28 mouse cellular contexts compared by ENCODE assay signal in genomic region chr15:98845149-98845548, GRCm38 (mm10). TPM values are rescaled to one million over a fixed set of nuclear protein-coding genes. Genes with fewer than 3 reads are reported as not detected.
DNase-seq lines count a peak whose midpoint lies in the region; ATAC-seq and TF ChIP-seq lines count a peak whose summit lies in the region.
"Had no signal": no experiment of that assay in that cellular context is flagged by ENCODE, and none has a peak within 500 bp of the region (broad histone marks: within the 10 kb centered on the region; RNA-seq: fewer than 3 reads in every experiment).

No protein-coding gene starts in this region.

- peaks cover 14% of the 10 kb centered on the region for H3K79me2 ChIP-seq in myocyte (ENCODE audit: control insufficient read depth, insufficient read depth)

- no peaks in the 10 kb centered on the region for H3K9me3 ChIP-seq in intestine, postnatal 0 days (ENCODE audit: control insufficient read depth)
- H3K9me3 ChIP-seq in intestine, embryonic 16.5 days (ENCODE audit: control insufficient read depth, low read length) = no peaks in the 10 kb centered on the region
- no peaks in the 10 kb centered on the region for H3K9me3 ChIP-seq in liver, embryonic 12.5 days (replicated peaks)
- no peaks in the 10 kb centered on the region for H3K9me3 ChIP-seq in liver, postnatal 0 days (ENCODE audit: low read length)
- H3K9me3 ChIP-seq: embryonic facial prominence, embryonic 13.5 days; embryonic facial prominence, embryonic 15.5 days; forebrain, embryonic 10.5 days; forebrain, embryonic 12.5 days; G1E had no signal

- H3K27ac ChIP-seq in intestine, postnatal 0 days (ENCODE audit: low read depth, low read length) = 0 out of 2 replicates have a peak overlapping the region, but pooled peaks have one; percentile 7
- no peak overlapping the region for H3K27ac ChIP-seq in intestine, embryonic 16.5 days (ENCODE audit: low read length)
- H3K27ac ChIP-seq in liver, embryonic 12.5 days = peak overlapping the region; percentile 22; the same call in 1 of the 2 replicates
- H3K27ac ChIP-seq in liver, postnatal 0 days (ENCODE audit: low read depth) = no peak overlapping the region
- H3K27ac ChIP-seq: embryonic facial prominence, embryonic 13.5 days; embryonic facial prominence, embryonic 15.5 days; forebrain, embryonic 10.5 days; forebrain, embryonic 12.5 days had no signal

- H3K27me3 ChIP-seq in intestine, postnatal 0 days (replicated peaks; ENCODE audit: control insufficient read depth, insufficient read depth, low read length) = no peaks in the 10 kb centered on the region
- H3K27me3 ChIP-seq in intestine, embryonic 16.5 days (replicated peaks; ENCODE audit: control insufficient read depth, insufficient read depth, low read length) = no peaks in the 10 kb centered on the region
- no peaks in the 10 kb centered on the region for H3K27me3 ChIP-seq in liver, embryonic 12.5 days (replicated peaks)
- no peaks in the 10 kb centered on the region for H3K27me3 ChIP-seq in liver, postnatal 0 days (ENCODE audit: insufficient read depth, low read length)
- H3K27me3 ChIP-seq in myocyte (ENCODE audit: control insufficient read depth, insufficient read depth, insufficient read length) = no peaks in the 10 kb centered on the region
- H3K27me3 ChIP-seq: CH12.LX; embryonic facial prominence, embryonic 13.5 days; embryonic facial prominence, embryonic 15.5 days; forebrain, embryonic 12.5 days; Patski had no signal

- no peak overlapping the region for H3ac ChIP-seq in myocyte (ENCODE audit: control insufficient read depth, insufficient read length)

- H3K9ac ChIP-seq in intestine, postnatal 0 days (ENCODE audit: low read depth, low read length) = no peak overlapping the region
- H3K9ac ChIP-seq in intestine, embryonic 16.5 days (ENCODE audit: low read depth, low read length) = no peak overlapping the region
- no peak overlapping the region for H3K9ac ChIP-seq in liver, embryonic 12.5 days
- H3K9ac ChIP-seq in liver, postnatal 0 days (replicated peaks) = no peak overlapping the region
- H3K9ac ChIP-seq: embryonic facial prominence, embryonic 13.5 days; embryonic facial prominence, embryonic 15.5 days; forebrain, embryonic 12.5 days had no signal

- no peak for TF ChIP-seq EP300 in liver, postnatal 0 days (IDR thresholded peaks at IDR 0.05; ENCODE audit: low read depth)

- ATAC-seq in intestine, postnatal 0 days = no peak
- no peak for ATAC-seq in intestine, embryonic 16.5 days
- no peak for ATAC-seq in liver, embryonic 12.5 days
- no peak for ATAC-seq in liver, postnatal 0 days
- ATAC-seq in CD4-positive, CD25-positive, alpha-beta regulatory T cell, adult 4 months = no peak
- ATAC-seq: activated CD4-positive, CD25-positive, alpha-beta regulatory T cell, adult 4 months; forebrain, embryonic 14.5 days; forebrain, embryonic 16.5 days; Patski had no signal

- H3K4me2 ChIP-seq in intestine, postnatal 0 days (replicated peaks; ENCODE audit: low read depth) = no peak overlapping the region
- no peak overlapping the region for H3K4me2 ChIP-seq in intestine, embryonic 16.5 days (ENCODE audit: low read depth, low read length)
- H3K4me2 ChIP-seq in liver, embryonic 12.5 days = no peak overlapping the region
- no peak overlapping the region for H3K4me2 ChIP-seq in liver, postnatal 0 days (ENCODE audit: low read depth, low read length)
- H3K4me2 ChIP-seq in myocyte (ENCODE audit: low read depth) = no peak overlapping the region
- H3K4me2 ChIP-seq: embryonic facial prominence, embryonic 13.5 days; embryonic facial prominence, embryonic 15.5 days; forebrain, embryonic 12.5 days had no signal

- TF ChIP-seq CTCF in intestine, postnatal 0 days (IDR thresholded peaks at IDR 0.05; ENCODE audit: low read depth) = no peak
- TF ChIP-seq CTCF in liver, postnatal 0 days (IDR thresholded peaks at IDR 0.05; ENCODE audit: low read depth) = no peak

- peak; percentile 34 for TF ChIP-seq POLR2A in myocyte (IDR thresholded peaks at IDR 0.05; ENCODE audit: insufficient read length, low read depth)

- peaks cover 100% of the 10 kb centered on the region for H3K36me3 ChIP-seq in intestine, postnatal 0 days (ENCODE audit: control insufficient read depth, insufficient read depth)
- peaks cover 69% of the 10 kb centered on the region for H3K36me3 ChIP-seq in intestine, embryonic 16.5 days (ENCODE audit: control insufficient read depth, insufficient read depth, low read length)
- H3K36me3 ChIP-seq in liver, embryonic 12.5 days = peaks cover 100% of the 10 kb centered on the region
- H3K36me3 ChIP-seq in liver, postnatal 0 days (replicated peaks; ENCODE audit: insufficient read depth, low read length) = peaks cover 92% of the 10 kb centered on the region
- H3K36me3 ChIP-seq in myocyte (ENCODE audit: control insufficient read depth, insufficient read depth) = peaks cover 59% of the 10 kb centered on the region

- WGBS in intestine, postnatal 0 days = 83% methylated on average over 2 of the region's 2 CpGs
- 94% methylated on average over 2 of the region's 2 CpGs for WGBS in intestine, embryonic 16.5 days
- 90% methylated on average over 2 of the region's 2 CpGs for WGBS in liver, embryonic 12.5 days (ENCODE audit: insufficient replicate concordance)
- WGBS in liver, postnatal 0 days (ENCODE audit: insufficient replicate concordance) = 92% methylated on average over 2 of the region's 2 CpGs

- no peak for DNase-seq in liver, postnatal 0 days
- DNase-seq: adrenal gland, adult 8-10 months; adrenal gland, postnatal 14 days; adrenal gland, postnatal 36 days; B cell, adult 2 months; cerebellum, adult 11 months; cerebellum, adult 18-20 months; cerebellum, adult 8-10 months; cerebellum, adult 9-11 months; cerebellum, postnatal 14 days; cerebellum, postnatal 36 days; embryo, embryonic 11 days had no signal

- no peak overlapping the region for H3K4me3 ChIP-seq in intestine, postnatal 0 days (ENCODE audit: low read depth, low read length)
- H3K4me3 ChIP-seq in intestine, embryonic 16.5 days (ENCODE audit: low read length) = no peak overlapping the region
- no peak overlapping the region for H3K4me3 ChIP-seq in liver, embryonic 12.5 days
- H3K4me3 ChIP-seq in liver, postnatal 0 days (ENCODE audit: low read depth, low read length) = no peak overlapping the region
- H3K4me3 ChIP-seq in myocyte = no peak overlapping the region
- H3K4me3 ChIP-seq: embryonic facial prominence, embryonic 13.5 days; embryonic facial prominence, embryonic 15.5 days; erythroblast, embryonic 14.5 days; forebrain, embryonic 10.5 days; forebrain, embryonic 12.5 days had no signal

- no peaks in the 10 kb centered on the region for H3K4me1 ChIP-seq in intestine, postnatal 0 days (replicated peaks; ENCODE audit: control insufficient read depth, insufficient read depth, low read length)
- H3K4me1 ChIP-seq in intestine, embryonic 16.5 days (ENCODE audit: control insufficient read depth, insufficient read depth, low read length) = no peaks in the 10 kb centered on the region
- peaks cover 19% of the 10 kb centered on the region for H3K4me1 ChIP-seq in liver, embryonic 12.5 days
- H3K4me1 ChIP-seq in liver, postnatal 0 days (ENCODE audit: insufficient read depth) = no peaks in the 10 kb centered on the region
- H3K4me1 ChIP-seq: embryonic facial prominence, embryonic 13.5 days; forebrain, embryonic 10.5 days; forebrain, embryonic 12.5 days had no signal

RNA-seq across cellular contexts. Expression of gene Prkag1, which starts 13.8 kb away (rescaled TPM):
- polyA plus RNA-seq in intestine, postnatal 0 days (2015; fragmentation: Nextera tagmentation; extraction: Ambion mirVana) = 67.0 and 67.3 TPM in 2 replicates
- polyA plus RNA-seq in intestine, embryonic 16.5 days (2015; fragmentation: Nextera tagmentation; extraction: Ambion mirVana) = 92.2 and 94.6 TPM in 2 replicates
- polyA plus RNA-seq in liver, embryonic 12.5 days (2016; fragmentation: Nextera tagmentation; extraction: Ambion mirVana) = 114 TPM in 2 replicates
- polyA plus RNA-seq in liver, postnatal 0 days (2015; fragmentation: Nextera tagmentation; extraction: Ambion mirVana) = 42.0 and 47.4 TPM in 2 replicates
- polyA plus RNA-seq in myocyte (2012; fragmentation: generic; extraction: Trizol) = 99.7 TPM
- 100 to 1,000 TPM; 126 to 187 TPM for polyA plus RNA-seq in CD4-positive, CD25-positive, alpha-beta regulatory T cell, adult 4 months (2017; shearing (Covaris generic))

RNA-seq across cellular contexts. Expression of gene Kmt2d, which starts 25.9 kb away (rescaled TPM):
- 5.3 and 6.5 TPM in 2 replicates for polyA plus RNA-seq in intestine, postnatal 0 days (2015; fragmentation: Nextera tagmentation; extraction: Ambion mirVana)
- polyA plus RNA-seq in intestine, embryonic 16.5 days (2015; fragmentation: Nextera tagmentation; extraction: Ambion mirVana) = 7.7 and 7.9 TPM in 2 replicates
- polyA plus RNA-seq in liver, embryonic 12.5 days (2016; fragmentation: Nextera tagmentation; extraction: Ambion mirVana) = 7.0 TPM in 2 replicates
- 3.0 and 3.6 TPM in 2 replicates for polyA plus RNA-seq in liver, postnatal 0 days (2015; fragmentation: Nextera tagmentation; extraction: Ambion mirVana)
- polyA plus RNA-seq in myocyte (2012; fragmentation: generic; extraction: Trizol) = 27.1 TPM
- polyA plus RNA-seq in CD4-positive, CD25-positive, alpha-beta regulatory T cell, adult 4 months (2017; shearing (Covaris generic)) = 10 to 100 TPM; 30.9 to 38.6 TPM

RNA-seq across cellular contexts. Expression of gene Ddn, which starts 35.9 kb away (rescaled TPM):
- 0.07 TPM in 1 of 2 replicates, not detected in the other for polyA plus RNA-seq in intestine, postnatal 0 days (2015; fragmentation: Nextera tagmentation; extraction: Ambion mirVana)
- not detected in 2 replicates for polyA plus RNA-seq in intestine, embryonic 16.5 days (2015; fragmentation: Nextera tagmentation; extraction: Ambion mirVana)
- not detected in 2 replicates for polyA plus RNA-seq in liver, embryonic 12.5 days (2016; fragmentation: Nextera tagmentation; extraction: Ambion mirVana)
- not detected in 2 replicates for polyA plus RNA-seq in liver, postnatal 0 days (2015; fragmentation: Nextera tagmentation; extraction: Ambion mirVana)
- 0.11 TPM for polyA plus RNA-seq in myocyte (2012; fragmentation: generic; extraction: Trizol)
- not detected for polyA plus RNA-seq in CD4-positive, CD25-positive, alpha-beta regulatory T cell, adult 4 months (2017; shearing (Covaris generic))
- polyA plus RNA-seq: activated CD4-positive, CD25-positive, alpha-beta regulatory T cell, adult 4 months; embryonic facial prominence, embryonic 13.5 days; forebrain, embryonic 12.5 days; Patski had no signal

RNA-seq across cellular contexts. Expression of gene Rhebl1, which starts 49.2 kb away (rescaled TPM):
- 9.4 and 9.7 TPM in 2 replicates for polyA plus RNA-seq in intestine, postnatal 0 days (2015; fragmentation: Nextera tagmentation; extraction: Ambion mirVana)
- polyA plus RNA-seq in intestine, embryonic 16.5 days (2015; fragmentation: Nextera tagmentation; extraction: Ambion mirVana) = 11.3 and 12.3 TPM in 2 replicates
- 4.9 TPM in 2 replicates for polyA plus RNA-seq in liver, embryonic 12.5 days (2016; fragmentation: Nextera tagmentation; extraction: Ambion mirVana)
- polyA plus RNA-seq in liver, postnatal 0 days (2015; fragmentation: Nextera tagmentation; extraction: Ambion mirVana) = 1.4 and 1.8 TPM in 2 replicates
- 7.6 TPM for polyA plus RNA-seq in myocyte (2012; fragmentation: generic; extraction: Trizol)
- 10 to 100 TPM; 11.3 to 14.2 TPM for polyA plus RNA-seq in CD4-positive, CD25-positive, alpha-beta regulatory T cell, adult 4 months (2017; shearing (Covaris generic))

RNA-seq across cellular contexts. Expression of gene Dhh, which starts 53.2 kb away (rescaled TPM):
- polyA plus RNA-seq in intestine, postnatal 0 days (2015; fragmentation: Nextera tagmentation; extraction: Ambion mirVana) = 0.88 and 0.93 TPM in 2 replicates
- 0.83 and 1.6 TPM in 2 replicates for polyA plus RNA-seq in intestine, embryonic 16.5 days (2015; fragmentation: Nextera tagmentation; extraction: Ambion mirVana)
- 0.25 and 0.32 TPM in 2 replicates for polyA plus RNA-seq in liver, embryonic 12.5 days (2016; fragmentation: Nextera tagmentation; extraction: Ambion mirVana)
- polyA plus RNA-seq in liver, postnatal 0 days (2015; fragmentation: Nextera tagmentation; extraction: Ambion mirVana) = 0.07 TPM in 1 of 2 replicates, not detected in the other
- polyA plus RNA-seq in myocyte (2012; fragmentation: generic; extraction: Trizol) = 0.11 TPM
- polyA plus RNA-seq in CD4-positive, CD25-positive, alpha-beta regulatory T cell, adult 4 months (2017; shearing (Covaris generic)) = not detected
- polyA plus RNA-seq: erythroblast, embryonic 14.5 days; G1E; Patski had no signal

Comparison
In these comparisons a context has a peak if more than half of its experiments do, and no peak if none do; other contexts are left out.
1. H3K27ac ChIP-seq: peak in intestine, postnatal 0 days (single experiment) and liver, embryonic 12.5 days (single experiment); none in intestine, embryonic 16.5 days (single experiment) and liver, postnatal 0 days (single experiment).